Mouse (Mus musculus) frontal cortex, adult 2 months (tissue): ENCODE measurements at regions not wholly inside any gene's neighbourhood (a gene's known extent, or its start where the extent isn't known, plus 50 kb on each side); places are given as distances from the start of the nearest gene placed in this dataset.
"Not testable (repeated sequence)": the region's sequence is repeated elsewhere in the genome, so short reads cannot be mapped to it uniquely, and the experiment has no call there.

Experiments used
- DNase-seq, 2 experiments: peaks; one replicate each; pipeline ENCODE4 v3.0.0; 2022; ENCODE audit warnings: low spot score in 1 of 2; ENCODE audit errors: extremely low spot score in 1 of 2

- no peak for DNase-seq
Measured at GRCm38 (mm10) chr13:97490131-97490530, 249.2 kb downstream of the Enc1 start.

GRCm38 (mm10) chr13:97489721-97490120 is 248.8 kb downstream of the Enc1 start:
- no peak for DNase-seq

DNA sequence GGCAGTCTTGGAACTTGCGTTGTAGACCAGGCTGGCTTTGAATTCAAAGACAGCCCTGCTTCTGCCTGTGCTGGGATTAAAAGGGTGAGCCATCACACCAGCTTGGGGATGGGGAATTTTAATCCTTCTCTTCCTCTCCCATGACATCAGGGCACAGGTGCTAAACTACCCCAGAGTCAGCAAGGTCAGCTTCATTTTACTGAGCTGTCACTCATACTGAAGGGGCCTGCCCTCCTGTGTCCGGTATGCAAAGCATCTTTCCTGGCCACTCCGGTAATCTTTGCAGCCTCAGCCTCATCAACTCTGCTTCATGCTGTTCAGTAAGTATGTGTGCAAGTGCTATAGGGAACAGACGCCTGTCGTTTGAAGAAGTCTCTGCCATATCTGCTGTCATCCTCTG is 248.1 kb downstream of the Enc1 start:
- no peak for DNase-seq

DNA sequence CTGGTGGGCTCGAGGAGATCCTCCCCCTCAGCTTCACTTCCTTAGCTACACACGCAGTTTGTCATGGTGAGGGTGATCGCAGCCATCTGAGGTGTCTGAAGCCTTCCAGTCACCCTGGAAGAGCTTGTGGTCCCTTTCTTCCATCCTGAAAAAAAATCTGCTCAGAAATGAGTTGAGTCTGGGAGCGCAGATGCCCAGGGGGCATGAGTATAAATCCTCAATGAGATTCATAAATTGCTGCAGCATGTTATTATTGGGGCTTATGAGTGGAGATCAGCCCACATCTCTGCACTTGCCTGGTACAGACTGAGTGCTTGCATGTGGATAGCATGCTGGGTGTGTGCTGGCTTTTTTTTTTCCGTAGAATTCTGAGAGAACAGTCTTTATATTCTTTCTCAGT is 247.6 kb downstream of the Enc1 start:
- DNase-seq = no peak

- DNase-seq = no peak
Measured at GRCm38 (mm10) chr13:97487746-97488473, 247.0 kb downstream of the Enc1 start.

DNA sequence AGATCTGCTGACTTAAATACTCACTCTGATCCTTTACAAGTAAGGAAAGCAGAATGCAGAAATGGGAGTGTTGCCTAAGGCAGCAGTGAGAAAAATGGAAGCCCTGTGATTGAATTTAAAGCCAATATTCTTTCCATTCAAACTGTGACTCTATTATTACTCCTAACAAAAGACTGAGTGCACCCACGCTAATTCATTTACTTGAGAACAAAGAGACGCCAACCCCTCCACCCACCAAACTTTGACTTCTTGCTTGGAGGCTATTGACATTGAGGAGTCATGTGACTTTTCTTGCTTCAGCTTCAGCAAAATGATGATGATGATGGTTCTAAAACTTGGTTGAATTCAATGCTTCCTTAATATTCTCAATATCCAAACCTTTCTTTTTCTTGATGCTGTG is 245.6 kb downstream of the Enc1 start:
- DNase-seq = no peak

DNA sequence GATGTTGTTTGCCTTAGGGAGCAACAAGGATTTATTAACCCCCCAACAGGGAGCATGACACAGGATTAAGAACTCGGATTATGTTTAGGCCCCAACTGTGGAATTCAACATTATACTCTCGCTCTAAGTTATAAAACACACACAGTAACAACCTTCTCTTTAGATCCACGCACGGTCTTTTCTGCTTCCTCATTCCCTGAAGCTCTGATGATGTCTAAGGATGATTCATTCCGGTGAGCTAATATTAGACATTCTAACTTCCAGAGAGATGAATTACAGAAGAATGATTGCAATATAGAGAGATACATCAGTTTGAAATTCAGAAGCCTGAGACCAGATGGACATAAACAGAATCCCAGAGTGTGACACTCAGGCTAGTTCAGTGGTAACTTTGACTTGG is 245.0 kb downstream of the Enc1 start:
- DNase-seq = peak in 1 of 2 experiments; percentile 53

DNA sequence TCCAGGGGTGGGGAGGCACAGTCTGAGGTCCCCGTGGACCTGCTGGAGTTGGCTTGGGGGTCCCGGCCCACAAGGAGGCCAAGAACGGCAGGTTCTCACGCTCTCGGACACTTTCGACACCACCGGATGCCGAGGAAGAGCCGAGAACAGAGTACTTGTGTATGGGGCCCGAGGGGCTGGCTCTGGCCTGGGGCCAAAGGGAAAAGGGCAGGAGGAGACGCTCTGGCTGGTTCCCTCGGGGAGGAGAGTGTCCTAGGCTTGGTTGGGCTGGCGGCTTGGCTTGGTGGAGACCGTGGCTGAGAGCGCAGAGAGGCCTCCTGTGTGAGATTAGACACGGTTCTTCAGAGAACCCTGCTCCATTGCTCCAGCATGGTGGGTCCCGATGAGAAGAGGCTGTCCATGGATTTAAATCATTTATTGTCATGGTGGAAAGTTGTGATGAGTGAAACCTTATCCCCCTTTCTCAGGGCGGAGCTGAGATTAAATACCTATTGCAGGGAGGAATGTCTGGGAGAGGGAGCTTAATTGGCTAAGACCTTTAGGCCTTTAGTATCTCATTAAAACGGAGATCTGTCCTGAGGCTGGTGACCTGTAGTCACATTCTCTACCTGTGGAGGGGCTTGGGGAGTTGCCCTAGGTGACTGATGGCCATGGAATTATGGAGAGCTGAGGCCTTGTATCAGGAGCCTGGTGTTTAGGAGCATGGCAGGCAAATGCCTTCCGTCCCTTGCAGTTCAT is 244.1 kb downstream of the Enc1 start:
- no peak for DNase-seq

- no peak for DNase-seq
Measured at GRCm38 (mm10) chr13:97483681-97484080, 242.8 kb downstream of the Enc1 start.

- no peak for DNase-seq
Measured at GRCm38 (mm10) chr13:97482439-97482946, 241.6 kb downstream of the Enc1 start.

GRCm38 (mm10) chr13:97481259-97481658 is 240.4 kb downstream of the Enc1 start:
- DNase-seq = no peak

DNA sequence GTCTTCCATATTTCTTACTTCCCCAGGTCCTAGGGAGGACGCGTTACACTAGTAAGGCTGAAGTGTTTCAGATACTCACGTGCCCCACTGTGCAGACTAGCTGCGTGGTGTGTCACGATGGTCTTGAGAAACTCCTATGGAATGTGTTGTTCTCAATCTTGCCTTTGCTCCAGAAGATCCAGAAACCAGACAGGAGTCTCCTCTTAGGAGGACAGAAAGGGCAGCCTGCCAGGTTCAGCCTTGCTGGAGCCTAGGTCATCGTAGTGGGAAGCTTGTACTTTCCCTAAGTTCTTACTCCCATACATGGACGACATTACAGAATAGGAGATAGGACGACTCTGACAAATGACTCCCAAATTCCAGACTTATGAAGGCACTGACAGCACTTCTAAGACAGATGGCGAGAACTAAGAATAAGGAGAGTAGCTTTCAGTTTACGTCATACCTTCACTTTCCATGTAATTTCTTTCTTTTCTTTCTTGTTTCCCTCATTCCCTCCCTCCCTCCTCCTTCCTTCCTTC is 238.2 kb downstream of the Enc1 start:
- no peak for DNase-seq

- no peak for DNase-seq
Measured at GRCm38 (mm10) chr13:97473971-97474365, 233.1 kb downstream of the Enc1 start.

DNA sequence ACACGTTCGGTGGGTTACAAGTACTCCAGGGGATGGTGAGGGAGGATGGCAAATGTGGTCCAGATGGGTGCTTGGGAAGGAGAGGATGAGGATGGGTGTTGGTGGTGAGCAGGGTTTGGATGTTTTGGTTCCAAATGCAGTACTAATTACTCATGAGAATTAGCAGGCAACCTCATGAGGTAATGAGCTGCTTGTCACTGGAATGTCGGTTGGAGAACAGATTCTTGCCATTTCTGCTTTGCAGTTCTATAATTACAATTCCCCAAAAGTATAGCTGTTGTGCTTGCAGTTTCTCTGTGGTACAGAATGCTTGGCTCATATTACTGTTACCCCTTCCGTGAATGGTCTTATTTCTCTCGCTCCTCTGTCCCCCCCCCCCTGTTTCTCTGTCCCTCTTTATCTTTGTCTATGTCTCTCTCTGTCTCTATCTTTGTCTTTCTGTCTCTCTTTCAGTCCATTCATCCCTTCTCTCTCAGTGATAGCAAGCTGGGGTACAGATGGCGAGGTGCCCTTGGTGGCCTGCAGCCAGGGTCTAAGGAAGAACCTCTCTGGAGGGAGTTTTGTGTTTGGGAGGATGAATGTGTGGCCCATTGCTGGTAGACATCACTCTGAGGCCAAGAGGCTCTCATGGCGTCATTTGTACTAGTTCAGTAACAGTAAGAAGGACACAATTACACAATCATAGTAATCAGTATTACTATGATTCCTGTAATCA is 232.5 kb downstream of the Enc1 start:
- no peak for DNase-seq

- no peak for DNase-seq
Measured at GRCm38 (mm10) chr13:97469999-97470398, 229.1 kb downstream of the Enc1 start.

DNA sequence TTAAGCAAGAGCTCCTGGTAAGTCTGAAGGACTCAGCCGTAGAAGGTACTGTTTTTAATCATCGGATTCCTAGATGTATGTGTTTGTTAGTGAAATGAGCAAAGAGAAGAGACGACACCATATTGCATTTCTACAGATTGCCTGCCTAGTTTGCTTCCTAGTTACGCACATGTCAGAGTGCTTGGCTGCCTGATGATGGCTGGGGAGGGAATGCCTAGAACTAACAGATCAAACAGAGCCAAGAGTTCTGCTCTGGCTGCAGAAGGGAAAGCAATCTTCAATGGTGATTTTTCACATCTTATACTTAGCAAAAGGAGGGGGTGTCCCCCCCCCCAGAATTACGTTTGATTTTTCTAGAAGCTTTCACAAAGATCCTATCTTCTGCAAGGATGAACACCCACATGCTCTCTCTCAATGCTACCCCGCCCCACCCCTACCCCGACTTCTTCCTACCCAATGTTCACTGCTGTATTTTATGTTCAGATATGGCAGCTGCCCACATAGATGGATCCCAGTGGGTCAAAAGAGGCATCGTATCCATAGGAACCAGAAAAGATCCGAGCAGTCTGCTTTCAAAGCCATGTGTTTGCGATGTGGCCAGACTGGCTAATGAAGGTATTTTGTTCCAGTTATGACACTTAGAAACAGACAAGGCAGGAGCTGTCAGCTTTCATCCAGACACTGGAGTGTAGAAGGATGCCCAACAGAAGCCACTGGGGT is 228.1 kb downstream of the Enc1 start:
- DNase-seq = no peak

DNA sequence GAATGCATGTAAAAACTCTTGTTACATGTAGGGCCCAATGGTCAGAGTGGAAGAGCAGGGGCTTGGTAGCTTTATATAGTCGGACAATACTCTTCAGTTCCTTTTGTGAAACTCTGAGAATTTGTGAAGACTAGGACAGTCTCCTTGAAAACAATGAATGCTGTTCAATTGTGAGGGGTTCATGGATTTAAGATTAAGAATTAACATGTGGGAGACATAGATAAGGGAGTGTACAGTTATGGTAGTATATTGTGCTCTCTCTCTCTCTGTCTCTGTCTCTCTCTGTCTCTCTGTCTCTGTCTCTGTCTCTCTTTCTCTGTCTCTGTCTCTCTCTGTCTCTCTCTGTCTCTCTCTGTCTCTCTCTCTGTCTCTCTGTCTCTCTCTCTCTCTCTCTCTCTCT is 225.7 kb downstream of the Enc1 start:
- not testable (repeated sequence) for DNase-seq

DNA sequence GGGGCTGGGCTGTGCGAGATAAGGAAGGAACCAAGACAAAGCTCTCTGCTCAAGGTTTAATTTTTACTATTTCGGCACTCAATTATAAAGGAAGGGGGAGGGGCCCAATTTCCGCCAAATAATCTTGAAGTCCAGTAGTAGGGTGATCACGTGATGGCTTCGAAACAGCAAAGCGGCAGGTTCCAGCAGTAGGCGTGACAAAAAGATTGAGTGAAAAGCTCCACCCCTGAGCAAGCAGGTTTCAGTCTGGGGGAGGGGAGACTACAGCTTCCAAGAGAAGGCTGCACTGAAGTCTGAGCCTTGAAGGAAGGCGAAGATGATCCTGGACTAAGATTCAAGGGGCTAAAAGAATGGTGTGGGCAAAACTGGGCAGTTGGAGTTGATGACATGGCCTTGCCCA is 222.9 kb downstream of the Enc1 start:
- DNase-seq = no peak

- DNase-seq = no peak
Measured at GRCm38 (mm10) chr13:97462884-97463235, 222.0 kb downstream of the Enc1 start.

GRCm38 (mm10) chr13:97462110-97462883 is 221.4 kb downstream of the Enc1 start:
- no peak for DNase-seq
